Mouse (Mus musculus): ENCODE results near the gene Atm. TPM values are rescaled to one million over a fixed set of nuclear protein-coding genes. Genes with fewer than 3 reads are reported as not detected.
A peak's percentile ranks its signal among the peaks of the same experiment; 100 is the strongest.

The Atm gene
- polyA plus RNA-seq, 1 experiment from 2014 or later: 7.8 TPM

DNA sequence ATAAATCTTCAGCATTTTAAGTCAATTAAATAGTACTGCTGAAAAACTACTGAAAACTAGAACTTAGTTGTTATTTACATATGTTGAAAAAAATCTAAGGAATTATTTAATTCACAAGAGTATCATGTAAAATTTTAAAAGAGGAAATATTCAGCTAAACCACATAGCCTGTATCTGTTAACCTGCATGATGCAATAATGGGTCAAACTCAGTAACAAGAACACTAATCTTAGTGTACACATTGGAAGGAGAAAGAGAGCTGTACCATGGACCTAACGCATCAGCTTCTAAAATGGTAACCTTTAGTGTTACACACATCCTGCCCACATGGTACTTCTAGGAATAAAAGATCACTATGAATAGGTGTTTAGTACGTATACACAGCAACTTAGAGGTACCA, 84.5 kb downstream of the Atm start:
- no peak overlapping the region for H3K27ac ChIP-seq
- H3K4me2 ChIP-seq (ENCODE audit: low read length): no peak overlapping the region
- no peak overlapping the region for H3K4me3 ChIP-seq (replicated peaks; ENCODE audit: low read depth, low read length)
- no peaks in the 10 kb centered on the region for H3K4me1 ChIP-seq (replicated peaks; ENCODE audit: insufficient read depth, low read length)
- no peak for DNase-seq (ENCODE audit: low spot score)
- ATAC-seq (replicated peaks; ENCODE audit: low FRiP score, low read depth): no peak
- no peaks in the 10 kb centered on the region for H3K27me3 ChIP-seq (ENCODE audit: insufficient read depth, low read length)
- no peak for TF ChIP-seq CTCF (IDR thresholded peaks at IDR 0.05; ENCODE audit: low read depth)
- H3K9me3 ChIP-seq (replicated peaks; ENCODE audit: low read length): no peaks in the 10 kb centered on the region
- no peak overlapping the region for H3K9ac ChIP-seq (ENCODE audit: low read depth, low read length)
- no peaks in the 10 kb centered on the region for H3K36me3 ChIP-seq (ENCODE audit: insufficient read depth, low read length)
- 91% methylated on average over 2 of the region's 2 CpGs for WGBS

DNA sequence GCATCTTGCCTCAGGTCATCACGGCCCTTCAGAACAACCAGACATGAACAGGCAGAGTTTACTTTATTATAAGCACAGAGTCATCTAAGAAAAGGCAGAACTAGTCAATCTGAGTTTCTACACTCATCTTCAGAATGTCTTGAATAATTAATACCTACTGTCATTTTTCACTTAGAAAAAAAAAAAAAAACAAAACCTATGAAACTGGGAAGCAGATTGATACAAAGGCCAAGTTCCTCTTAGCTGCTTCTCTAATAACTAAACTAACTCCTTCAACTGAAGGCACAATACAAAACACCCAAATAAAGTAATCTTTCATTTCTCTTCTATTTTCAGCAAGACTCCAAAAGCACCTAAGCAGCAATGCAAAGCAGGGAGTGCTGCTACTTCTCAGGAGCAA, 85.9 kb downstream of the Atm start:
- WGBS: 92% methylated on average over 1 of the region's 1 CpGs
- TF ChIP-seq CTCF (IDR thresholded peaks at IDR 0.05; ENCODE audit: low read depth): no peak
- ATAC-seq (replicated peaks; ENCODE audit: low FRiP score, low read depth): no peak

GRCm38 (mm10) chr9:53435830-53436570, 100.5 kb downstream of the Atm start:
- no peak for ATAC-seq (replicated peaks; ENCODE audit: low FRiP score, low read depth)
- TF ChIP-seq CTCF (IDR thresholded peaks at IDR 0.05; ENCODE audit: low read depth): no peak
- 91% methylated on average over 14 of the region's 14 CpGs for WGBS
- no peak for DNase-seq (ENCODE audit: low spot score)
- no peak overlapping the region for H3K4me2 ChIP-seq (ENCODE audit: low read length)
- H3K4me1 ChIP-seq (replicated peaks; ENCODE audit: insufficient read depth, low read length): no peaks in the 10 kb centered on the region
- H3K27me3 ChIP-seq (ENCODE audit: insufficient read depth, low read length): no peaks in the 10 kb centered on the region
- no peak overlapping the region for H3K9ac ChIP-seq (ENCODE audit: low read depth, low read length)
- no peaks in the 10 kb centered on the region for H3K9me3 ChIP-seq (replicated peaks; ENCODE audit: low read length)
- H3K36me3 ChIP-seq (ENCODE audit: insufficient read depth, low read length): 0 out of 2 replicates have a peak, but pooled peaks cover 12% of the 10 kb centered on the region
- H3K4me3 ChIP-seq (replicated peaks; ENCODE audit: low read depth, low read length): no peak overlapping the region
- H3K27ac ChIP-seq: no peak overlapping the region

More for the DNA sequence above, 85.9 kb downstream of the Atm start:
- no peak overlapping the region for H3K27ac ChIP-seq
- H3K9me3 ChIP-seq (replicated peaks; ENCODE audit: low read length): no peaks in the 10 kb centered on the region
- H3K4me3 ChIP-seq (replicated peaks; ENCODE audit: low read depth, low read length): no peak overlapping the region
- no peak overlapping the region for H3K9ac ChIP-seq (ENCODE audit: low read depth, low read length)
- H3K36me3 ChIP-seq (ENCODE audit: insufficient read depth, low read length): 0 out of 2 replicates have a peak, but pooled peaks cover 3% of the 10 kb centered on the region
- H3K27me3 ChIP-seq (ENCODE audit: insufficient read depth, low read length): no peaks in the 10 kb centered on the region
- DNase-seq (ENCODE audit: low spot score): no peak
- no peaks in the 10 kb centered on the region for H3K4me1 ChIP-seq (replicated peaks; ENCODE audit: insufficient read depth, low read length)
- no peak overlapping the region for H3K4me2 ChIP-seq (ENCODE audit: low read length)

DNA sequence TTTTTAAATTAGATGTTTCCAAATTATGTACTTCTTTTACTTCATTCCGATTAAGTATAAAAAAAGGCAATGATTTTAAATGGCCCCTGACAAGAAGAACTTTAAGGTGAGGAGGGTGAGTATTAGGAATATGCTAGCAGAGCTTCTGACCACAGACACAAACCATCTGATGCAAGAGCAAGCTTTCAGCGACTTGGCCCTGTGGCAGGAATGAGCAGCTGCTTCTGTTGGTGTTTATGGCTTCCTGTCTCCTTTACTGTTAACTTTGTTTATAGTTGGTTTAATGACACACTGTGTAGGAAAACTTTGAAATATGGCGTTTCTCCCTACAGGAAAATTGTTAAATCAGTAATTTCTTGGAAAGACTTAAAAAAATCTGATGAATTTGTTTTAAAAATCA, 108.9 kb downstream of the Atm start:
- H3K36me3 ChIP-seq (ENCODE audit: insufficient read depth, low read length): no peaks in the 10 kb centered on the region
- H3K27ac ChIP-seq: no peak overlapping the region
- no peak overlapping the region for H3K4me3 ChIP-seq (replicated peaks; ENCODE audit: low read depth, low read length)
- H3K4me2 ChIP-seq (ENCODE audit: low read length): no peak overlapping the region
- H3K9me3 ChIP-seq (replicated peaks; ENCODE audit: low read length): no peaks in the 10 kb centered on the region
- 39% methylated on average over 3 of the region's 3 CpGs for WGBS
- no peak overlapping the region for H3K9ac ChIP-seq (ENCODE audit: low read depth, low read length)
- ATAC-seq (replicated peaks; ENCODE audit: low FRiP score, low read depth): no peak
- H3K4me1 ChIP-seq (replicated peaks; ENCODE audit: insufficient read depth, low read length): no peaks in the 10 kb centered on the region
- DNase-seq (ENCODE audit: low spot score): peak; percentile 91
- no peaks in the 10 kb centered on the region for H3K27me3 ChIP-seq (ENCODE audit: insufficient read depth, low read length)
- TF ChIP-seq CTCF (IDR thresholded peaks at IDR 0.05; ENCODE audit: low read depth): peak; percentile 38

DNA sequence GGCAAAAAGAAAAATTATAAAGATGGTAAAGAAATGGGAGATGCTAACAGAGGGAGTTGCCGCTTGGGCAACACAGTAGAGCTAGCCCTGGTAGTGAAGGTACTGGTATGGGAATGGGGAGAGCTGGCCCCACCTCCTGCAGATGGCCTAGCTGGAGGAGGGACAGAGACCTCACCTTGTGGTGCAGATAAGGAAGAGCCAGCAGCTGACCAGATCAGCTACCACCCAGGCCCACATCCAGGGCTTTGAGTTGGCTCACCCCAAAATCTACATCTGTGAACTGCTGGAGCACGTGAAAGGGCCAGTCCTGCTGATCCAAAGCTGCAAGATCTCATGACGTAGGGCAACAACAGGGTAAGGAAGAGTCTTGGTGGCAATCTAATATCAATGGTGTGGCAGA, 109.8 kb downstream of the Atm start:
- H3K4me2 ChIP-seq (ENCODE audit: low read length): no peak overlapping the region
- H3K36me3 ChIP-seq (ENCODE audit: insufficient read depth, low read length): no peaks in the 10 kb centered on the region
- WGBS: 89% methylated on average over 3 of the region's 3 CpGs
- no peak overlapping the region for H3K9ac ChIP-seq (ENCODE audit: low read depth, low read length)
- ATAC-seq (replicated peaks; ENCODE audit: low FRiP score, low read depth): no peak
- no peak for DNase-seq (ENCODE audit: low spot score)
- H3K4me1 ChIP-seq (replicated peaks; ENCODE audit: insufficient read depth, low read length): no peaks in the 10 kb centered on the region
- H3K4me3 ChIP-seq (replicated peaks; ENCODE audit: low read depth, low read length): no peak overlapping the region
- H3K9me3 ChIP-seq (replicated peaks; ENCODE audit: low read length): no peaks in the 10 kb centered on the region
- no peak overlapping the region for H3K27ac ChIP-seq
- no peak for TF ChIP-seq CTCF (IDR thresholded peaks at IDR 0.05; ENCODE audit: low read depth)
- H3K27me3 ChIP-seq (ENCODE audit: insufficient read depth, low read length): no peaks in the 10 kb centered on the region

DNA sequence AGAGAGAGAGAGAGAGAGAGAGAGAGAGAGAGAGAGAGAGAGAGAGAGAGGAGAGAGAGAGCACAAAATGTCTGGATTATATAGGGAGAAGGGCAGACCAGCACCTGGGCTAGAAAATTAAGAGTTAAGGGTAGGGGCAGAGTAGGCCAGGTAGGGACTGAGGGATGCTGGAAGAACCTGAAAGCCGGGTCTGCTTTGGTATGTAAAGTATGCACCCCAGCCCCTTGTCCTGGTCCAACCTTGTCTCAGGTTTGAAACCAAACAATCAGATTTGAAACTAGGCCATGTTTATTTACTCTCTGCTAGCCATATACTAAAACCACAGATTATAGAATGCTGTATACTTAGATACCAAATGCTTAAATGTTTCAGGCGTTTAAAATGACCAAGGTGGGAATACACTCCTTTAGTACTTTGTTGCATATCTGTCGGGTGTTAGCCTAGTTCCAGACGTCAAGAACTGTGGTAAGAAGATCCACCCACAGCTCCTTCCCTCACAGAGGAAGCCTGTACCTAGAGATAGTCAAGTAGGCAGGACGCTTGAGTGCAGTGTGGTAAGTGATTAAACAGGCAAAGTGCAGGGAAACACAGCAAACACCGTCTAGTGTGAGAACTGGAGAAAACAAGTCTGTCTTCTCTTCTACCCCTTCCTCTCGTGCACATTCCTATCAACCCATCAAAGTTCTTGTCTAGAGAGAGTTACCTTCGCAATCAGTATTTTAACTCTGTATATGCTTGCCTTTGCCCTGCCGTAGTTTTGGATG, 114.2 kb downstream of the Atm start:
- Histone ChIP-seq H3K4me3 (replicated peaks; ENCODE audit: low read depth, low read length) (no peak overlapping the region), H3K27me3 (ENCODE audit: insufficient read depth, low read length) (no peaks in the 10 kb centered on the region), H3K27ac (no peak overlapping the region), H3K4me2 (ENCODE audit: low read length) (no peak overlapping the region), H3K9ac (ENCODE audit: low read depth, low read length) (no peak overlapping the region), H3K4me1 (replicated peaks; ENCODE audit: insufficient read depth, low read length) (no peaks in the 10 kb centered on the region), H3K9me3 (replicated peaks; ENCODE audit: low read length) (no peaks in the 10 kb centered on the region), H3K36me3 (ENCODE audit: insufficient read depth, low read length) (no peaks in the 10 kb centered on the region)
- WGBS: 66% methylated on average over 9 of the region's 9 CpGs
- ATAC-seq (replicated peaks; ENCODE audit: low FRiP score, low read depth): no peak
- no peak for DNase-seq (ENCODE audit: low spot score)
- no peak for TF ChIP-seq CTCF (IDR thresholded peaks at IDR 0.05; ENCODE audit: low read depth)
